Mouse (Mus musculus) c-Kit-positive CD71-positive TER-119-negative erythroid progenitor cells, embryonic 14.5 days (primary cell): ENCODE data around the gene Ano9.
A peak's percentile ranks its signal among the peaks of the same experiment; 100 is the strongest.

Source experiments
- DNase-seq: peaks from one replicate; pipeline ENCODE4 v3.0.0-alpha.2; 2013; ENCODE audit warnings: low read depth

Ano9 gene

GRCm38 (mm10) chr7:141117636-141118035 is at the start of gene Ano9:
TSS of gene Ano9 (minus strand) at chr7:141117806.
- DNase-seq = no peak

DNA sequence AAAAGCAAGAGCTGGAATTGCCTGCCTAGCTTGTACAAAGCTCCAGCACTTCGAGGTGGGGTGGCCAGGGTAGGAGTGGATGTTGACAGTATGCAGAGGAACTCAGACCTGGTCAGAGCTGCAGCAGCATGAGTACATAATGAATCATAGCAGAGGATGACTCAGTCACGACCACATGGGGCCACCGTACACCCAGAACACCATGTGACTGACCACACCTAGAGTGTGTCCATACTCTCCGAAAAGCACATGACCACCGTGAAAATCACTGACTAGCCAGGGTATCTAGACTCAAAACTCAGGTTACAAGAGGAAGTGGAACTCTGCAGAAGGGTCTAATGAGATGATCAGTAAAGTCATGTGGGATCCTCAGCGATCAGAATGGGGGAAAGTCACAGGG is 47.2 kb upstream of the Ano9 start:
- no peak for DNase-seq

GRCm38 (mm10) chr7:141164397-141164796 is 46.8 kb upstream of the Ano9 start:
- DNase-seq = no peak

DNA sequence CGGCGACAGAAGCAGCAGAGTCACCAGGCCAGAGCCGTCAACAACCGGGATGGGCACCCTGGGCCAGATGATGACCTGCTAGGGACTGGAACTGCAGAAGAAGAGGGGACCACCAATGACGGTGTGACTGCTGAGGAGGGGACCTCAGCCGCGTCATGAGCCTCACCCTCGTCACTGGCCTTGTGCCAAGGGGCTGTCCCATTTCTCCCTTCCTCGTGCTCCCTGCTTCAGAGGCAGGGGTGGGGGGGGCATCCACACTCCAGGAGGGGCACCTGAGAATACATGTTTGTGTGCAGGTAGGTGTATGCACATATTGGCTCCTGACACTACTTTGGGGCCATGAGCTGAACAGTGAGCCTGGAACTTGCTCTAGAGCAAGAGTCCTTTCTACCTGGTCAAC is 37.8 kb upstream of the Ano9 start:
- DNase-seq = no peak

GRCm38 (mm10) chr7:141148639-141149038 is 31.0 kb upstream of the Ano9 start:
- DNase-seq = no peak

DNA sequence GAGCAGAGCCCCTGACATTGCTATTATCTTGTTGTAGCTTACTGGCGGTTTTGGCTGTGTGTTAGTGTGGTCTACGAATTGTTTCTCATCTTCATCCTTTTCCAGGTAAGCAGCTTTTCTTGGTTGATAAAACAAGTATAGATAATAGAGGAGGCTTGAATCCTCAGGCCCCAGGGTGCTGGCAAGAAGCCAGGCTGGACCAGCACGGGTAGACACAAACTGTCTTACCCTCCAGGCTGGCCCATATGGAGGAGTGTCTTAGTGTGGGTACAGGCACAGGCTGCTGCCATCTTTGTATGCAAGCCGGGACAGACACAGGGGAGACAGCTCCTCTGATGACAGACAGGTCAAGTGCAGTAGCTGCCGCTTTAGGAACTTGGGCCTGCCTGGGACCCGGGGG is 29.4 kb upstream of the Ano9 start:
- peak; percentile 65 for DNase-seq

DNA sequence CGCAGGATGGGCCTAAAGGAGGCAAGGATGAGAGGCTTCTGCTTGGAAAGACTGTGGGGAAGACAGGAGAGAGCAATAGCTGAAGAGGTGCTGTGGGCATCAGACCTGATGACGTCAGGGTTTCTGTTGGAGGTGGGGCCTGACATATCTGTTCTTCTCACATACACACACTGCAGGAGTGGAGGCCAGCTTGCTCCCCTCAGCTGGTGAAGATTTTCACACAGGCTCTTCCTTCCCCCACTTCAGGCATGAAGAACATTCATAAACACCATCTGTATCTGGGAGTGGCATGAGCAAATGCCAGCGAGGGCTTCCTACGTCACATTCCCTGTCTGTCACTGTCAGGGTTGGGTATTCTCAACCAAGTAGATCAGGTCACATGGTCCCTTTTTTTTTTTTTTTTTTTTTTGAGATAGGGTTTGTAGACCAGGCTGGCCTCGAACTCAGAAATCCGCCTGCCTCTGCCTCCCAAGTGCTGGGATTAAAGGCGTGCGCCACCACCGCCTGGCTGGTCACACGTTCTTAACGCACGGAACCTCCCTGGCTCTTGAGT is 28.5 kb upstream of the Ano9 start:
- DNase-seq = peak; percentile 81

DNA sequence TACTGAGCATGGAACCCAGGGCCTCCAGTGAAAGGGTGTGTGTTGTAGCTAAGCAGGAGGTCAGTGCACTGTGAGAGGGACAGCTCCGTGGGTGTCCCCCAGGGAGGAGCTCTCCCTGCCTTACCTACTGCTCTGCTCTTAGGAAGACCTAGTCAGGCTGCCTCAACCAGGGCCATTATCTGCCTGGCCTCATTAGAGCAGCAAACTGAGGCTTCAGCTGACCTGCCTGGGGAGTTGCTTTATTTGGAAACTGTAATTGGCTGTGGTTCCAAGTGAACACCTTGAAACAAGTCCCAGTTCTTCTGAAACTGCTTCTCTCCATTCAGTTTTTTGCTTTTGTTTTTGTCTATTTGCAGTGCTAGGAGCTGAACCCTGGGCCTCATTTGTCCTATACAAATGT is 27.8 kb upstream of the Ano9 start:
- no peak for DNase-seq

- no peak for DNase-seq
These were observed 27.0 kb upstream of the Ano9 start for GRCm38 (mm10) chr7:141144650-141145049.

DNA sequence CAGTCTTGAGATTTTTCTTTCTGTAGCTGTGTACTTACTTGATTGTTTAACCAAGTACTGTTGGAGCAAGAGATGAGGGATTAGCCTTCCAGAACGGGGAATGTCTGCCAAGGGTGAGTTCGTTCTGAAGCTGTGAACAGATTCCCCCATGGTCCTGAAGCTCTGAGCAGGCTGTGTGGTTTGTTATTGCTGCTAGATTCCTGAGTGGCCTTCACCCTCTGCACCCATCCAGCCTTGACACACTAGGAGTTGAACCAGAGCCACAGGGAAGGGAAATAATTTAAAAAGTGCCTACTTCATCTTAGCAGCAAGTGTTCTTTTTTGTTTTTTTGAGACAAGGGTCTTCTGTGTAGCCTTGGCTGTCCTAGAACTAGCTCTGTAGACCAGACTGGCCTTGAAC is 26.3 kb upstream of the Ano9 start:
- no peak for DNase-seq

DNA sequence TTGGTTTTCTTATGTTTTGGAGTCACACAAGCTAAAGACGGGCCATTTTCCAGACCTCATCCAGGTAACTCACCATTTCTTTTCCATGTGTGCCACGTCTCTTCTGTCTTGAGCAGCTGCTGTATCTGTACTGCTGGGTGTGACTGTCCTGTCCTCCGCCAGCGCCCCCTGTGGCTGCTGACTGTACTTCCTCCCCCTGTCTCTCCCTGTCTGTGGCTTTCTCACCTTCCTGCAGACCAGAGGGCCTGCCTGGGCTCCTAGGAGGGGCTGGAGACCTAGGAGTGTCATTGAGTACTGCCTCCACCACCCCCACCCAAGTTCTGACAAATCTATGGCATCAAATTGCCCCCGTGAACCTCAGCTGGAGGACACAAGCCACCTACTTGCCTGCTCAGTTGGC is 25.5 kb upstream of the Ano9 start:
- no peak for DNase-seq

DNA sequence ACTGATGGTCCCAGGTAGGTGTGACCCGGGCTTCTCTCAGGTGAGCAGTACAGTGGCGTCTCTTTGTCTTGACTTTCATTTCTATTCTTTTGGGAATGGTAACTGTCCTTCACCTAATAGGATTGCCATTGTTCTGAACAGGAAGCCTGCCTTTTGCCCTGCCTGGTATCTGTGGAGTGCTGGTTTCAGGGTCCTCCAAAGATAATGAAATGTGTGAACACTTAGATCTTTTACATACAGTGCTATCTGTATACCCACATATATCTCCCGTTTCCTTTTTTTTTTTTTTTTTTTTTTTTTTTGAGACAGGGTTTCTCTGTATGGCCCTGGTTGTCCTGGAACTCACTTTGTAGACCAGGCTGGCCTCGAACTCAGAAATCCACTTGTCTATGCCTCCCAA is 23.7 kb upstream of the Ano9 start:
- no peak for DNase-seq

DNA sequence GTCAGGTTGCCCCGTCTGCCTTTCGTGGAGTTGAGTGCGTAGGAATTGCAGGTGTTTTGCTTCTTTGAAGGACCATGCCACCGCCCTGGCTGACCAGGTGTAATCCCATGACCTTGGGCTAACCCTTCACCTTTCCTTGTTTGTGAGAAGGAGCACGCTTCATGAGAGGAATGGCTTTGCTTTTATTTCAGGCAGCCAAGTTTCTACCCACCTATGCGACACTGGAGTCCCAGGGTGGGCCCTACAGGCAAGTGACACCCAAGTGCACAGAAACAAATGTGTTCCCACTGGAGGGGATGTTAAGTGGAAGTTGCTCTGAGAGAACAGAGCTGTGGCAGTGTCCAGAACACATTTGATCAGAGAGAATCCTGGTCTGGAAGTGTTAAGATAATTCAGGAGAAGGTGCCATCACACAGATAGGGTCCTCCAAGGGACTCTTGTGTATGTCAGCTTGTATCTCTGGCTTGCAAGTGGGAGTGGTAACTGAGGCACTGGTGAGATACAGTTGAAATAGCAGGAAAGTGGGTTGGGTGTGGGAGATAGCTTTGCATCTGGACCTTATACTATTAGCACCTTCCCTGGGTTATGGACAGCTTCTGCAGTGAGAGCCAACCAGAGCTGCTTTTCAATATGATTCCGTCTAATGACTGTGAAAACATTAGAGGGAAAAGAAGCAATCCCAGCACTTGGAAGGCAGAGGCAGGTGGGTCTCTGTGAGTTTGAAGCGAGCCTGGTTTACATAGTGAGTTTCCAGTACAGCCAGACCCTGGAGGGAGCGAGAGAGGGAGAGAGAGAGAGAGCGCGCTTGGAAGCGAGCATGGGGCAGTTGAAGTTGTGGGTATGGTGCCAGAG is 14.5 kb upstream of the Ano9 start:
- DNase-seq = peak; percentile 87

- peak; percentile 93 for DNase-seq
These were observed 13.6 kb upstream of the Ano9 start for GRCm38 (mm10) chr7:141131024-141131820.

DNA sequence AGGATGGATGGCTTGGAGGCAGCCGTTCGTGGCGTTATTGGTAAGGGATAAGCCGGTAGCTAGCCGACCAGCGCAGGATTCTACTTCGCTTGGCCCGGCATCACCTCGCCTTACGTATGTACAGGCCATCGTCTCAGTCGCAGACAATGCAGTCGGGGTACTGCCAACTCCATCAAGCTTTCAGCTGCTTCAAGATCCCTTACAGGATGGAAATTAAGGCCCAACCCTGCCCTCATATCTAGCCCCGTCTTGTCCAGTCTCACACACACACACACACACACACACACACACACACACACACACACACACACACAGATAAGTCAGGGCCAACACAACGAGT is 5.9 kb upstream of the Ano9 start:
- DNase-seq = no peak

DNA sequence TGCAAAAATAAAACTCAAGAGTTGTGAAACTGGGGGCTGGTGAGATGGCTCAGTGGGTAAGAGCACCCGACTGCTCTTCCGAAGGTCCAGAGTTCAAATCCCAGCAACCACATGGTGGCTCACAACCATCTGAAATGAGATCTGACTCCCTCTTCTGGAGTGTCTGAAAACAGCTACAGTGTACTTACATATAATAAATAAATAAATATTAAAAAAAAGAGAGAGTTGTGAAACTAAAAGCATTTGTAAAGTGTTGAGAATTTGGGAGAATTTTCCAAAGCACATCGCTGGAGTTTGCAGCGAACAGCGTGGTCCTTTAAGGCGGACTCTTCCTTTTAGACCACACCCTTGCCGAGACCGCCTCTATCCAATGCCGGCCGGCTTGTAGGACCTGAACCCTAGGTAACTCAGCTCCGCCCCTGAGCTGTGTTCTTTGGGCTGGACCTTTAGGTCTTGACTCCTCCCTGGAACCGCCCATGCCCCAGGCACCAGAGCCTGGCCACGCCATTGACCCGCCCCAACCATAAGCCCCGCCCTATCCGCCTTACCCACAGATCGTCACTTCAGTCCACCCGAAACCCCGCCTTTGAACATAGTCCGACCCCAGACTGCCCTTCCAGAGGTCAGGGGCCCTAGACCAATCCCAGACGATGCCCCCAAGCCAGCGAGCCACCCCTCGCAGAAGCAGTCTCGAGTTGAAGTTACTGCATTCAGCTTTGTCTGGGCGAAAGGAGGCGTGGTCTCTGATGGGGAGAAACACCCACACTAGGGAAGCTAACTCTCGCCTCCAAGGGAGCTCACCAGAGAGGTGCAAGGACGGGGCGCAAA is 5.3 kb upstream of the Ano9 start:
- DNase-seq = peak; percentile 99

DNA sequence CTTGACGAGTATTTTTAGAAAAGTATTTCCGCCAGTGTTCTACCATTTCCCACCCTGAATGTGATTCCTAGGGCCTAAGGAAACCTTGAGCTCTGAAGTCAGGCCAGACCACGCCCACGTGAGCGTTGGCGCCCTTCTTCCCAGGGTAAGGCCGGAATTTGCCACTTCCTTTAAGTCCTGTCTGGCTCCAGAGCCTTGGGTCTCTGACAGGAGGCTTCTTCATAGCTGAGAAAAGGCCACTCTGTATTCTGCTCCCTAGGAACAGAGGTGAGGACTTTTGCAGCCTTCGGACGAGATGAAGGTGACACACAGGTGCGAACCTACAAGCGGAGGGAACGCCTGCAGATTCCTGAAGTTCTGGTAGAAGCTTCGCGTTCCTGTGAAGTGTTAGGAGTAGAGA is 4.6 kb upstream of the Ano9 start, which contains the start of gene Ptdss2:
Ptdss2 (plus strand) TSS at position 138 of the 400 bp plus-strand sequence.
- DNase-seq = no peak

GRCm38 (mm10) chr7:141121051-141121531 is 3.5 kb upstream of the Ano9 start:
- DNase-seq = no peak

DNA sequence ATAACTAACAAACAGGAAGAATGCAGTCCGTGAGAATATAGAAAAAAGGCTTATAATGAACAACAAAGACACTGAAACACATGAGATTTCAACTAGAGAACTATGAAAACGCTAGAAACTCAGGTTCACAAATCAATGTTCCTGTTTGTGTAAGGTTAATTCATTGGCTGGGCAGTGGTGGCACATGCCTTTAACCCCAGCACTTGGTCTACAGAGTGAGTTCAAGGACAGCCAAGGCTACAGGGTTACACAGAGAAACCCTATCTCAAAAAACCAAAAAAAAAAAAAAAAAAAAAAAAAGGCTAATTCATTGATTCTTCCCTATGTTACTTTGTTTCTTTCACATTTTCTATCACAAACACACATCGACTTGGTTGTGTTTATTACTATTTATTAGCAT is 3.0 kb upstream of the Ano9 start:
- no peak for DNase-seq

GRCm38 (mm10) chr7:141119487-141119886 is 1.9 kb upstream of the Ano9 start:
- DNase-seq = no peak

DNA sequence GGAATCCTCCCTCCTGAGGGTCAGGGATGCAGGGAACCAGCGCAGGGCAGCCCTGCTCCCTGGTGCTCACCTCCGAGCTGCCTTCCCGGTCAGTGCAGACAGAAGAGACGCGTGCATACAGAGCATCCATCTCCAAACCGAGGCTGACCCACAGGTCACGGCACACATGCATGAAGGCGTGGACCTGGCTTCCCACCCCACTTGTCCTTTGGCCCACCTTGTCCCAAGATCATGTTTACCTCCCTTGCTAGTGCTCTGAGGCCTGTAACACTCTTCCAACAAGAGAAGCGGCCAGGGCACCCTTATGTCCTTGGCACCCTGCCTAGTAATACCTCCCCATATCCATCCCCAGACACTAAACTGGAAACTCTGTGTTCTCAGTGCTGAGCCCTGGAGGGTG is 1.7 kb downstream of the Ano9 start:
- DNase-seq = no peak

DNA sequence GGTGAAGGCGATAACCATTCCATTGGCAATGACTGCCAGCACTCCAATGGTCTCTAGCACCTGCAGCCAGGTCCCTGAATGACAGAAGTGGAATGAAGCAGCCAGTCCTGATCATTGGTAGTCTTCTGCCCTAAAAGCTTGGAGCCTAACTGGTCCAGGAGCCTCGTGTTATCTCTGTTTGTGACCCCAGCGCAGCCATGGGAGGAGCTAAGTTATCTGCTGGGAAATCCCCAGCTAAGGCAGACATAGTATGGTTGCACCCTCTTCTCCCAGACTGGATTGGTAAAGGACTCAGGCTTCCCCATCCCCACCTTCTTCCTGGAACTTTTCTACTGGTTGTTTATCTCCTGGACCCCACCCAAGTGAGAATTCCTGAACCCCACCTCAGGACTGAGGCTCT is 14.4 kb downstream of the Ano9 start:
- DNase-seq = peak; percentile 71
